Mouse (Mus musculus) heart, embryonic 13.5 days (tissue): ENCODE results near the gene Trappc6b. TPM values are rescaled to one million over a fixed set of nuclear protein-coding genes. Genes with fewer than 3 reads are reported as not detected.

ENCODE experiments used
- ATAC-seq: fragments of 200-750 bp; cut with Nextera tagmentation; 2 replicates; pipeline ENCODE4 v1.8.0; 2017; ENCODE audit warnings: moderate TSS enrichment; ENCODE audit not compliant: insufficient number of reproducible peaks, low FRiP score, low TSS enrichment; ENCODE audit errors: extremely low read depth
- H3K27ac ChIP-seq: fragments of 300-500 bp; sonication (generic); replicated peaks from 2 replicates; pipeline ENCODE4 v1.5.1; 2015; ENCODE audit warnings: moderate library complexity, mild to moderate bottlenecking, inconsistent platforms
- H3K27me3 ChIP-seq: fragments of 300-500 bp; sonication (generic); replicated peaks from 2 replicates; pipeline ENCODE4 v1.6.1; 2015; ENCODE audit warnings: mild to moderate bottlenecking, inconsistent platforms
- H3K36me3 ChIP-seq: fragments of 300-500 bp; sonication (generic); 2 replicates; pipeline ENCODE4 v1.6.1; 2015; ENCODE audit warnings: mild to moderate bottlenecking, inconsistent platforms
- H3K4me1 ChIP-seq: fragments of 300-500 bp; sonication (generic); 2 replicates; pipeline ENCODE4 v1.6.1; 2015; ENCODE audit warnings: inconsistent platforms
- H3K4me2 ChIP-seq: fragments of 300-500 bp; sonication (generic); 2 replicates; pipeline ENCODE4 v1.6.1; 2015; ENCODE audit warnings: inconsistent platforms, mild to moderate bottlenecking, moderate library complexity
- H3K4me3 ChIP-seq: fragments of 300-500 bp; sonication (generic); 2 replicates; pipeline ENCODE4 v1.5.1; 2015; ENCODE audit warnings: moderate library complexity, mild to moderate bottlenecking, inconsistent platforms
- H3K9ac ChIP-seq: fragments of 300-500 bp; sonication (generic); 2 replicates; pipeline ENCODE4 v1.6.1; 2015; ENCODE audit warnings: inconsistent platforms, mild to moderate bottlenecking, moderate library complexity
- H3K9me3 ChIP-seq: fragments of 300-500 bp; sonication (generic); 2 replicates; pipeline ENCODE4 v1.6.1; 2016; ENCODE audit warnings: inconsistent platforms
- WGBS: fragments of 180-500 bp; shearing (Covaris S2); methylation state at CpG from one replicate; pipeline ENCODE4 v1.1.7; 2015; ENCODE audit warnings: mixed read lengths; 5-methylcytosine and 5-hydroxymethylcytosine counted together
- polyA plus RNA-seq: library from polyadenylated mRNA; unstranded; fragments of >200 nt; fragmentation: Nextera tagmentation; extraction: Ambion mirVana; gene quantifications from 2 replicates; pipeline ENCODE4 v1.2.1, GENCODE M21; 2015

Trappc6b gene
- polyA plus RNA-seq = 79.7 and 90.0 TPM in 2 replicates

DNA sequence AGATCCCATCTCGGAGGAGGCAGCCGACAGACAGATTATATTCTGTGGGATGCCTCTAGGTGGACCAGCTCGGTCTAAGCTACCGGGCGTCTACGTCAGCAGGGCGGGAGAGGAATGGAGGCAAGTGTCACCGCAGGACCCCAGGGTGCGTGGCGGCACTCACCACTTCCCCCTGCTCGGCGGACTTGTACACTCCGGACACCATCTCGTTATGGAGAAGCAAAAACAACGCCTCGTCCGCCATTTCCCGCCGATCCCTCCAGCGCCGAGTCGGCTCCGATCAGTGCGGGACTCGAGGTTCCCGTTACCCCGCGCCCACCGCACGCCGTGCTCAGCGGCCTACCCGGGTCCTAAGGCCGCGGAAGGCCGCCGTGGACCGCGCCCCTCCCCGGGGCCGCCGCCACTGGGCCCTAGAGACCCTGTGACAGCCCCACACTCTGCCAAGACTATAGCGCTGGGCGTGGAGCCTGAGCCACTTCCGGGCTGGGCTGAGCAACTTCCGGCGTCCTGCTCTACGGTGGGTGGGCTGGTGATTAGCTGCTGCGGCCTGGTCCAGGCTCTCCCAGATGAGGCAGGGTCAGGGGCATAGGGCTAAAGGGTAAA lies at the start of gene Trappc6b:
Gene Trappc6b (minus strand): TSS at position 480 of the 603 bp plus-strand sequence.
- Histone ChIP-seq H3K27ac (peak within 1 kb of the TSS; percentile 94), H3K4me2 (peak within 1 kb of the TSS; percentile 75), H3K4me1 (peaks cover 25% of the 10 kb centered on the region), H3K4me3 (peak within 1 kb of the TSS; percentile 84), H3K36me3 (peaks cover 33% of the 10 kb centered on the region), H3K27me3 (0 out of 2 replicates have a peak, but pooled peaks cover 5% of the 10 kb centered on the region), H3K9me3 (no peaks in the 10 kb centered on the region), H3K9ac (peak within 1 kb of the TSS; percentile 97)
- under 1% methylated on average over 49 of the region's 49 CpGs for WGBS
- ATAC-seq = peak; percentile 85

- Histone ChIP-seq H3K4me2 (no peak overlapping the region), H3K4me3 (no peak overlapping the region), H3K27me3 (no peaks in the 10 kb centered on the region), H3K9me3 (no peaks in the 10 kb centered on the region), H3K9ac (no peak overlapping the region), H3K4me1 (no peaks in the 10 kb centered on the region), H3K27ac (no peak overlapping the region), H3K36me3 (no peaks in the 10 kb centered on the region)
- 78% methylated on average over 4 of the region's 4 CpGs for WGBS
- ATAC-seq = no peak
Measured at GRCm38 (mm10) chr12:59107926-59108325, 46.7 kb upstream of the Trappc6b start.

DNA sequence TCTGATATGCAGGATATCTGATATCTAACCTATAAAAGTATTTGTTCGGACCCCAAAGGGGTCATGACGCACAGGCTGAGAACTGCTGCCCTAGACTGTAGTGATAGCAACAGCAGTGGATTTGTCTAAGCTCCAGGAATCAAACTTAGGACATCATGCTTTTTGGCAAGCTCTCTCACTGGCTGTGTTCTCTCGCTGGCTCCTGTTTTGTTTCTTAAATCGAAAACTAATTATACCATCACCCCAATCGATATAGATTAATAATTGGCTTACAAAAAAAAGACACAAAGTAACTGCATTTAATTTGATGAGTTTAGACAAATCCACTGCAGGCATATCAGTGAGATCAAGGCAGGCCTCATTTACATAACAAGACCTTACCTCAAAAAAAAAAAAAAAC lies 45.2 kb upstream of the Trappc6b start:
- no peak overlapping the region for H3K4me3 ChIP-seq
- H3K4me1 ChIP-seq = no peaks in the 10 kb centered on the region
- WGBS = 84% methylated on average over 5 of the region's 5 CpGs

GRCm38 (mm10) chr12:59105914-59106313 lies 44.6 kb upstream of the Trappc6b start:
- no peaks in the 10 kb centered on the region for H3K4me1 ChIP-seq
- no peak overlapping the region for H3K27ac ChIP-seq
- no peak overlapping the region for H3K4me3 ChIP-seq
- no peak overlapping the region for H3K4me2 ChIP-seq
- no peaks in the 10 kb centered on the region for H3K9me3 ChIP-seq
- no peak overlapping the region for H3K9ac ChIP-seq
- H3K27me3 ChIP-seq = no peaks in the 10 kb centered on the region
- no peaks in the 10 kb centered on the region for H3K36me3 ChIP-seq
- no peak for ATAC-seq
- 64% methylated on average over 6 of the region's 6 CpGs for WGBS

More for the DNA sequence above, 45.2 kb upstream of the Trappc6b start:
- H3K27ac ChIP-seq = no peak overlapping the region
- H3K4me2 ChIP-seq = no peak overlapping the region
- H3K27me3 ChIP-seq = no peaks in the 10 kb centered on the region
- no peaks in the 10 kb centered on the region for H3K9me3 ChIP-seq
- no peak for ATAC-seq
- no peak overlapping the region for H3K9ac ChIP-seq
- no peaks in the 10 kb centered on the region for H3K36me3 ChIP-seq

DNA sequence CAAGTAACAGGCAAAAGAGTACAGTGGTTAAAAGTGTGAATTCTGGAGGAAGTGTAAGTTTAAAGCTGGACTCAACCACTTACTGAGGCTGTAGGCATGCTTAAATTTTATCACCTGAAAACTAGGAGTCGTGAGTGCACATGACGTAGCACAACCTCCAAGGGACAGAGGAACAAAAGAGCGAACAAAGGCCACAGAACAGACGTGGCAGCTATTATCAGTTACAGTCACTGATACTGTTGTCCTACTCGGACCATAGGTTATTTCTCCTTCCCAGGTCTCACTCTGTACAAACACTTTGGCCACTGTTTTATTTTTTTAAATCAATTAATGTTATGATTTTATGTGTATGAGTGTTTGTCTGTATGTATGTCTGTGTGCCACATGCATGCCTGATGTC lies 43.5 kb upstream of the Trappc6b start:
- Histone ChIP-seq H3K9me3 (no peaks in the 10 kb centered on the region), H3K36me3 (no peaks in the 10 kb centered on the region), H3K4me2 (no peak overlapping the region), H3K4me3 (no peak overlapping the region), H3K27ac (no peak overlapping the region), H3K27me3 (no peaks in the 10 kb centered on the region), H3K9ac (no peak overlapping the region), H3K4me1 (no peaks in the 10 kb centered on the region)
- WGBS = 40% methylated on average over 5 of the region's 5 CpGs
- ATAC-seq = no peak

DNA sequence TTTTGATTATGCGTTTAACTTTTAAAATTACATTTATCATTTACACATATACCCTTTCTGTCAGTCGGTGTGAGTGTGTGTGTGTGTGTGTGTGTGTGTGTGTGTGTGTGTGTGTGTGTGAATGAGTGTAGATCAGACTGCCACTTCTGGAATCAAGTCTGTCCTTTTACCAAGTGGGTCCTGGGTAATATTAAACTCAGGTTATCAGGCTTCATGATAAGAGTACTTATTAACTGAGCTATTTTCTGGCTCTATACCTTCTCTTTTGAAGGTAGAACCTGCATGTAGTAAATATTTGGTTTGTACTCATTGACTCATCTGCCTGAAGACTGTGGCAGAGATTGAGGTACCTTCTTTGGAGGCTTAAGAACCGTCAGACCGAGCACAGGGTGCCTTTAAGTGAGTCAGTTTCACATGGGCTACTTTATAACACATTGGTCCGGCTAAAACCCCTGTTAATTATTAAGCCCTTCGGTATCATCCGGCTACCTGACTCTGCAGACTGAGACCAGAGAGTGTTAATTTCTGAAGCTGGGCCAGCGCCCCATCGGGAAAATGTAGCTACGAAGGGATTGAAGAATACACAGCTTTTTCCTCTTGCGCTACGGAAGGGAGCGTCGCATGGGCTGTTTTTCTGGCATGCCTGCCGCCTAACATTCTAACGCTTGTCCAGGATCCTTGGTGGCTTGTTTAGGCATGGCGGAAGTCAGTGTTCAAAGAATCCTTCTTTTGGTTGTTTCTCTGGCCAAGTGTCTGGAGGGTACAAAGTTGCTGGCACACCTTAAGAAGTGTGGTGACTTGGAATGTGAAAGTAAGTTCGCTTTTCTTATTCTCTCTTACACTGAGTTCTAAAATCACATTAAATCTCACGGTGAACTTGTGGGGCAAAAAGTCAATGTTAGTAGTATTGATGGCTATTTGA lies 34.1 kb upstream of the Trappc6b start, which contains the start of gene Mia2:
Gene Mia2 (plus strand): TSS at position 696 of the 922 bp plus-strand sequence.
- Histone ChIP-seq H3K9ac (no peak within 1 kb of the TSS), H3K27ac (no peak within 1 kb of the TSS), H3K4me2 (no peak within 1 kb of the TSS), H3K36me3 (no peaks in the 10 kb centered on the region), H3K9me3 (0 out of 2 replicates have a peak, but pooled peaks cover 2% of the 10 kb centered on the region), H3K4me1 (no peaks in the 10 kb centered on the region), H3K27me3 (no peaks in the 10 kb centered on the region), H3K4me3 (no peak within 1 kb of the TSS)
- no peak for ATAC-seq
- WGBS = 71% methylated on average over 19 of the region's 19 CpGs

DNA sequence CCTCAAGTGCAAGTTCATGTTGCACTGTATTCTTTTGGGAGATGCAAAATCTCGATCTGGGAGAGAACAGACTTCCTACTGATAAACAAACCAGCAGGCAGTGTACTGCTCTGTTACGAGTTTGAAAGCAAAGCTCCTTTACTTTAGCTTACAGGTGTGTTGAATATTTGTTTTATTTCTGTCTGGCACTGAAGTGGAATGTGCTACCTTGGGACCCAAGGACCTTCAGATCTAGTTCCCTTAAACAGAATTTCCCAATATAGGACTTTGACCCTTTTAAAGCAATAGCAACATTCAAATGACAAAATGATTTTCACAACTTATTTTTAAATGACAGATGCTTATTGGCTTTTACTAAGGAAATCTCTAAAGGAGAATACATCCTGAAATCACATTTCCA lies 32.3 kb upstream of the Trappc6b start:
- H3K9me3 ChIP-seq = 0 out of 2 replicates have a peak, but pooled peaks cover 2% of the 10 kb centered on the region
- no peak overlapping the region for H3K4me3 ChIP-seq
- no peak for ATAC-seq
- WGBS = 37% methylated on average over 2 of the region's 2 CpGs
- no peaks in the 10 kb centered on the region for H3K36me3 ChIP-seq
- no peak overlapping the region for H3K9ac ChIP-seq
- H3K27ac ChIP-seq = no peak overlapping the region
- H3K4me1 ChIP-seq = no peaks in the 10 kb centered on the region
- H3K4me2 ChIP-seq = no peak overlapping the region
- H3K27me3 ChIP-seq = no peaks in the 10 kb centered on the region

DNA sequence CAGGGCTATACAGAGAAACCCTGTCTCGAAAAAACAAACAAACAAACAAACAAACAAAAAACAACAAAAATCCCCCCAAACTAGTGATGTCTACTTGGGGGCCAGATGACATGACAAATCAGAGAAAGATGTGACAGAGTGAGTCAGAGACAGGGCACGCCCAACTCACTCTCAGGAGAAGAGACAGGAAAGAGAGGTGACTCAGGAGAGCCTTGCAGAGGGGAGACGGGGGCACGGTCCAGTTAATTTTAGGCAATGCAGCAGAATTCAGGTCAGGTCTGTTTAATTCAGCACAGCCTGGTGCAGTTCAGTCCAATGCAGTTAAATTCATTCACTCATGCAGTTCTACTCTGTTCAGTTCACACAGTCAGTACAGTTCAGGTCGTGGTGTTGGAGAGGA lies 24.9 kb upstream of the Trappc6b start:
- Histone ChIP-seq H3K4me3 (no peak overlapping the region), H3K9ac (no peak overlapping the region), H3K9me3 (no peaks in the 10 kb centered on the region), H3K4me2 (no peak overlapping the region), H3K36me3 (no peaks in the 10 kb centered on the region), H3K27ac (no peak overlapping the region), H3K27me3 (no peaks in the 10 kb centered on the region), H3K4me1 (no peaks in the 10 kb centered on the region)
- ATAC-seq = no peak
- 77% methylated on average over 5 of the region's 5 CpGs for WGBS

GRCm38 (mm10) chr12:59084446-59084845 lies 23.2 kb upstream of the Trappc6b start:
- Histone ChIP-seq H3K4me3 (no peak overlapping the region), H3K4me1 (no peaks in the 10 kb centered on the region), H3K27me3 (no peaks in the 10 kb centered on the region), H3K36me3 (no peaks in the 10 kb centered on the region), H3K9ac (no peak overlapping the region), H3K27ac (no peak overlapping the region), H3K4me2 (no peak overlapping the region), H3K9me3 (0 out of 2 replicates have a peak, but pooled peaks cover 2% of the 10 kb centered on the region)
- ATAC-seq = no peak
- WGBS = 58% methylated on average over 5 of the region's 5 CpGs

- Histone ChIP-seq H3K4me2 (no peak overlapping the region), H3K36me3 (peaks cover 2% of the 10 kb centered on the region; the same call in 1 of the 2 replicates), H3K4me1 (no peaks in the 10 kb centered on the region), H3K4me3 (no peak overlapping the region), H3K9ac (no peak overlapping the region), H3K27ac (no peak overlapping the region), H3K9me3 (0 out of 2 replicates have a peak, but pooled peaks cover 2% of the 10 kb centered on the region), H3K27me3 (no peaks in the 10 kb centered on the region)
- 75% methylated on average over 4 of the region's 4 CpGs for WGBS
- ATAC-seq = no peak
Measured at GRCm38 (mm10) chr12:59080461-59080860, 19.2 kb upstream of the Trappc6b start.

GRCm38 (mm10) chr12:59077883-59078282 lies 16.6 kb upstream of the Trappc6b start:
- H3K27me3 ChIP-seq = no peaks in the 10 kb centered on the region
- H3K9me3 ChIP-seq = 0 out of 2 replicates have a peak, but pooled peaks cover 2% of the 10 kb centered on the region
- WGBS = 93% methylated on average over 3 of the region's 3 CpGs
- no peak for ATAC-seq
- no peak overlapping the region for H3K27ac ChIP-seq
- no peak overlapping the region for H3K9ac ChIP-seq
- H3K36me3 ChIP-seq = peaks cover 17% of the 10 kb centered on the region
- H3K4me2 ChIP-seq = no peak overlapping the region
- no peak overlapping the region for H3K4me3 ChIP-seq
- H3K4me1 ChIP-seq = no peaks in the 10 kb centered on the region
